Mouse (Mus musculus) heart, adult 2 months (tissue): Measurements from ENCODE around the gene Aldh8a1. TPM values are rescaled to one million over a fixed set of nuclear protein-coding genes. Genes with fewer than 3 reads are reported as not detected.

Source experiments
- DNase-seq, 2 experiments: peaks; one replicate each; pipeline ENCODE4 v3.0.0; 2021
- H3K27ac ChIP-seq: fragments of 200-600 bp; 2 replicates; pipeline ENCODE4 v1.8.1; 2022
- H3K27me3 ChIP-seq: fragments of 200-500 bp; 2 replicates; pipeline ENCODE4 v1.6.1; 2012; ENCODE audit warnings: mild to moderate bottlenecking, low read length, inconsistent platforms, mixed read lengths; ENCODE audit not compliant: control insufficient read depth, insufficient read depth
- H3K36me3 ChIP-seq: fragments of 200-500 bp; 2 replicates; pipeline ENCODE4 v1.6.1; 2012; ENCODE audit warnings: low read length, inconsistent platforms; ENCODE audit not compliant: control insufficient read depth, insufficient read depth
- H3K4me1 ChIP-seq: fragments of 200-500 bp; 2 replicates; pipeline ENCODE4 v1.6.1; 2011; ENCODE audit warnings: low read length; ENCODE audit not compliant: control insufficient read depth, insufficient read depth
- H3K4me3 ChIP-seq: fragments of 200-600 bp; 2 replicates; pipeline ENCODE4 v1.8.1; 2022
- H3K79me2 ChIP-seq: fragments of 200-500 bp; replicated peaks from 2 replicates; pipeline ENCODE4 v1.6.1; 2012; ENCODE audit warnings: mild to moderate bottlenecking, inconsistent platforms, low read length, moderate library complexity, mixed read lengths; ENCODE audit not compliant: control insufficient read depth, insufficient read depth
- H3K9ac ChIP-seq: fragments of 200-500 bp; 2 replicates; pipeline ENCODE4 v1.6.1; 2012; ENCODE audit warnings: low read depth, mild to moderate bottlenecking, control low read depth, inconsistent platforms, low read length, mixed read lengths
- CTCF ChIP-seq: fragments of 200-600 bp; IDR thresholded peaks from 2 replicates; pipeline ENCODE4 v1.8.1; 2022; ENCODE audit warnings: antibody characterized with exemption, mild to moderate bottlenecking, moderate library complexity
- EP300 ChIP-seq: fragments of 200-500 bp; IDR thresholded peaks from 2 replicates; pipeline ENCODE4 v1.6.1; 2011; ENCODE audit warnings: low read depth, low read length, control low read depth; ENCODE audit not compliant: insufficient read depth
- POLR2A ChIP-seq: fragments of 200-500 bp; IDR thresholded peaks from 2 replicates; pipeline ENCODE4 v1.6.1; 2011; ENCODE audit warnings: mild to moderate bottlenecking, low read depth, low read length, control low read depth; ENCODE audit not compliant: insufficient read depth
- WGBS: fragments of 180-500 bp; shearing (Covaris S2); methylation state at CpG from one replicate; pipeline ENCODE4 v1.1.7; 2018; 5-methylcytosine and 5-hydroxymethylcytosine counted together
- intact Hi-C: fragments of 180-260 bp; cut with DNase I; formaldehyde crosslinking; loops from one replicate; pipeline ENCODE4 v1.15.1; 2025
- long read RNA-seq: library from polyadenylated mRNA; stranded (forward); transcript quantifications from one replicate; pipeline ENCODE4 v2.0.0, GENCODE M21; 2021
- polyA plus RNA-seq: library from polyadenylated mRNA; depleted of rRNA; stranded (reverse); fragments of >200 nt; gene quantifications from 2 replicates; pipeline ENCODE4 v1.2.3, GENCODE M21; 2012; rRNA removed
- total RNA-seq, 2 experiments: library from RNA; stranded (reverse); gene quantifications; 2 replicates each; pipeline ENCODE4 v1.2.3; 2021

Aldh8a1 gene
- total RNA-seq (not detected), polyA plus RNA-seq (0.29 TPM in 1 of 2 replicates, not detected in the other)
- long read RNA-seq: 0 reads

DNA sequence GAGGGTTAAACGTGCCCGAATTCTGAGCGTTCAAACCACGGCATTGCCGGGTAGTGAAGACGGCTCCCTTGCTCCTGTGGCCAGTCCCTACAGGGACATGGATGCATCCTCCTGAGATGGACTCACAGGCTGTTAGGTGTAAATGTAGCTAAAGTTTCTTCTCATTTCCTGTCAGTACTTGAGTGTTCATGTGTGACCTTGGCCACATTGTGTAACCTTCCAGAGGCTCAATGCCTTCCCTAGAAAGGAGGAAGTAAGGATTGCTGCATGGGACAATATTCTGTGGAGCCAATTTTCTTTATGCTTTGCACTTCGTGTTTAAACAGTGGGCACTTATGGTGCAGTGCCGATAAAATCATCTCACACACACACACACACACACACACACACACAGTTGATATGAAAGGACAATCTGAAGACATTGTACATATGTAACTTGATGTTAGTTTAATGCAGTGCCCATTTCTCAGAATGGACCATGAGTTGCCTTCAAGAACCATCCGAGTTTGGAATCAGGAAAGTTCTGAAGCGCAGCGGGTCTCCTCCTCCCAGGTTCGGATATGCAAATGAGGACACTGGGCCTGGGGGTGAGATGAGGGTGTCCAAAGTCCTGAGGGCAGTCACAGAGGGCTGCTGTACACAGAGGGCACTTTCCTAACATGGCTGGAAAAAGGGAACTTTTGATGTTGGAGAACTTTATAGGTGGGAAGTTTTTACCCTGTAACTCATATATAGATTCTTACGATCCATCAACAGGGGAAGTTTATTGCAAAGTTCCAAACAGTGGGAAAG, at the start of gene Aldh8a1:
Gene Aldh8a1, plus strand, starts transcription at position 610 of the 792 bp plus-strand sequence.
- 79% methylated on average over 13 of the region's 13 CpGs for WGBS
- DNase-seq: no peak
- intact Hi-C loops: no loop called here
- Histone ChIP-seq H3K4me3 (no peak within 1 kb of the TSS), H3K4me1 (no peaks in the 10 kb centered on the region), H3K36me3 (no peaks in the 10 kb centered on the region), H3K27me3 (no peaks in the 10 kb centered on the region), H3K9ac (no peak within 1 kb of the TSS), H3K79me2 (no peaks in the 10 kb centered on the region), H3K27ac (no peak within 1 kb of the TSS)
- TF ChIP-seq EP300: no peak
- TF ChIP-seq CTCF: no peak

DNA sequence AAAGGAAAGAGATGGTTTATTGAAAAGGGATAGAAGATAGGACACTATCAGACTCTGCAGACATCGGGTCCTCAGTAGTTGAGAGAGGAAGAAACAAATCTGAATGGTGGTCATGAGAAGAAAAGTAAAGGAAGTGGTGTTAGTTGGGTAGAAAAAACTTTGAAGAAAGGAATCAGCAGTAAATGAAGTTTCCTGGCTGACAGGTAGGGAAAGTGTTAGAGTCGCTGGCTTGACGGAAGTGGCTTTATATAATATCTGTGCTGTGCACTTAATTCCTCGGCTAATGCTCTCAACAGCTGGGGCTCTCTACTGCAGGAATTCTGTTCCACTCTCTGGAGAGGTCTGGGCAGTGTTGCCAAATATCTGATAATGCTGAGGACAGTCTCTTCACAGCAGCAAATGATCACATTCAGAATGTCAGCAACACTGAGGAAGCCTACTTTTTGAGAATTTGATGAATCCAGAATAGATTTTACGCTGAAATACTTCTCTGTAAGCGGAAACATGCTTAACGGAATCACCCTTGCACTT, 49.4 kb upstream of the Aldh8a1 start:
- DNase-seq: no peak
- no peaks in the 10 kb centered on the region for H3K79me2 ChIP-seq
- H3K27me3 ChIP-seq: no peaks in the 10 kb centered on the region
- H3K4me1 ChIP-seq: peaks cover 2% of the 10 kb centered on the region
- peaks cover 4% of the 10 kb centered on the region for H3K36me3 ChIP-seq
- intact Hi-C loops: no loop called here
- no peak for TF ChIP-seq CTCF
- no peak for TF ChIP-seq POLR2A
- no peak for TF ChIP-seq EP300
- H3K27ac ChIP-seq: no peak overlapping the region
- H3K4me3 ChIP-seq: no peak overlapping the region
- no peak overlapping the region for H3K9ac ChIP-seq
- 26% methylated on average over 7 of the region's 7 CpGs for WGBS

DNA sequence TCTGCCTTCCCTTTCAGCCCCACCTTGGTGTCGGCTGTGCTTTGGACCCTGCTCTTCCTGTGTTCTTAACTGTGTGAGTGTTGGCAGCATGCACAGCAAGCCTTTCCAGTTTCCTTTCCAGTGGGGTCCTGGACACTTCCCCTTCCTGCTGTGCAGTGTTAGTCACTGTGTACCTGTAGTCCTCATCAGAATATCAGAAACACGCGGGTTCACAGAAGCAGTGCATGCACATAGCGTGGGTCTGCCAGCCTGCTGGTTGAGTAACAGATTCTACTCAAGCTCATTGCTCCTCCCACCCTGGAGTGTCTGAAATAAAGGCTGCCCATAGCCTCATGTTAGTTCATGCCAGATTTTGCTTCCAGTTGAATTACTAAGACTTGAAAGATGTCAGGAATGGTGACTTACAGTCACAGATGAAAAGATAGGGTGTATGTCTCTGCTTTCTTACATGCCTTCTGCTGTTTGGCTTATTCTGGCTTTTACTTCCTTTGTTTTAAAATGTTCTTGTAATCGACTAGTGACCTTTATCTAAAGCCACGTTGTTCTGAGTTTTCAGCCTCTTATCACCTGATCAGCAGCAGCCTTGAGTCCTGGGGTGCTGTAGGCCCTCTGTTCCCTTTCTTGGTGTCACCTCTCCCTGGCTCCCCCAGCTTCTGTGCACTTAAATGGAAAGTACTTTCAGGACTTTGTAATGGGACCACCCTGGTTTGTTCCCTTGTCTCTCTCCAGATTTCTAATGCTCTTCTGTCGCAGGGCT, 42.6 kb upstream of the Aldh8a1 start:
- TF ChIP-seq EP300 (no peak), CTCF (no peak), POLR2A (no peak)
- no peaks in the 10 kb centered on the region for H3K79me2 ChIP-seq
- H3K9ac ChIP-seq: no peak overlapping the region
- no peaks in the 10 kb centered on the region for H3K36me3 ChIP-seq
- DNase-seq: no peak
- no peaks in the 10 kb centered on the region for H3K27me3 ChIP-seq
- 47% methylated on average over 7 of the region's 7 CpGs for WGBS
- intact Hi-C loops: no loop called here
- peaks cover 2% of the 10 kb centered on the region for H3K4me1 ChIP-seq
- no peak overlapping the region for H3K4me3 ChIP-seq
- H3K27ac ChIP-seq: no peak overlapping the region

DNA sequence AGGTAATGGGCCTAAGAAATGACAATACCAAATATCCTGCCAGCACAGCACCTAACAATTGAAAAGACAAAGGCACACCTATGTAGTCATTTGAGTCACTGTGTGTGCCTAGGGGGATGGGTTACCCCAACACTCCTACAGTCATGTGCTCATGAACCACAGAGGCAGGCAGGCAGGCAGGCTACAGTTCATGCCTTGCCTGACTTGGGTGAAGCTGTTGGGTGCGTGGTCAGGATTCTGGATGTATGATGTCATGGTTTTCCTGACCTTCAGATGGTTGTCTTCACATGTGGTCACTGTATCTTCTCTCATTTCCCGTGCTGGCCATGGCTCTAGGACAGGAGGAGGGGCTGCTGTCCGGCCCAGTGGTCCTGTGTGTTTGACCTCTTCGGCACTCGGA, 41.6 kb upstream of the Aldh8a1 start:
- Histone ChIP-seq H3K9ac (no peak overlapping the region), H3K36me3 (no peaks in the 10 kb centered on the region), H3K79me2 (no peaks in the 10 kb centered on the region), H3K4me1 (peaks cover 2% of the 10 kb centered on the region), H3K27me3 (no peaks in the 10 kb centered on the region), H3K27ac (no peak overlapping the region), H3K4me3 (no peak overlapping the region)
- DNase-seq: no peak
- TF ChIP-seq POLR2A (no peak), EP300 (no peak), CTCF (no peak)
- 88% methylated on average over 5 of the region's 5 CpGs for WGBS
- intact Hi-C loops: no loop called here

DNA sequence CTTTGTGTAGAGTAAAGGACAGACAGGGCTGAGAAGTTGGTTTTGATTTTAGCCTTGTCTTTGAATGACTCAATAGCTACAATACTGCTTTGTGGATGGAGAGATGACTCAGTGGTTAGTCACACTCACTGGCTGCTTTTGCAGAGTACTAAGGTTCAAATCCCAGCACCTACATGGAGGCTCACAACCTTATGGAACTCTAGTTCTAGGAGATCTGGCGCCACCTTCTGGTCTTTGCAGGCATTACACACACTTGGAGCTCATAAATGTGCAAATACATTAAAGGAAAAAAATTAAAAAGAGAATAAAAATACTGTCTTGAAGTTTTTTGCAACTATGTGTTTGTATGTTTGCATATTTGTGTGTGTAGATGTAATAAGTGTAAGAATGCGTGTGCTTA, 39.9 kb upstream of the Aldh8a1 start:
- Histone ChIP-seq H3K9ac (no peak overlapping the region), H3K36me3 (no peaks in the 10 kb centered on the region), H3K4me1 (peaks cover 2% of the 10 kb centered on the region), H3K27me3 (no peaks in the 10 kb centered on the region), H3K4me3 (no peak overlapping the region), H3K79me2 (no peaks in the 10 kb centered on the region), H3K27ac (no peak overlapping the region)
- 77% methylated on average over 2 of the region's 2 CpGs for WGBS
- no peak for TF ChIP-seq POLR2A
- no peak for TF ChIP-seq EP300
- TF ChIP-seq CTCF: peak; percentile 65
- intact Hi-C loops: no loop called here
- DNase-seq: no peak

DNA sequence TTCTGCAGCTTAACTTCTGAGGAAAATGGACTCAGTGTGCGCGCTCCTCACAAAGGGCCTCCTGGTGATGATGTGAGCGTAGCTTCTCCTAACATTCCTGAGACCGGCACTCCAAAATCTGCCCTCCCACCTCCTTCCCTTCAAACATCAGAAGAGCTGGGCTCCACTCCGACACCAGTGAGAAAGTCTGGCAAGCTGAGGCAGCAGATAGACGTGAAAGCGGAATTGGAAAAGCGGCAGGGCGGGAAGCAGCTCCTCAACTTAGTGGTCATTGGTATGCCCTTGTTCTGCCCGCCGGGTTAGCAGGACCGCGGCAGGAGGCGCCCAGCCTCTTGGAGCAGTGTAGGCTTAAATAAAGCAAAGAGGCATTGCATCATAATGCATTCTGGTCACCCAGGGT, 35.4 kb upstream of the Aldh8a1 start:
- Histone ChIP-seq H3K27me3 (no peaks in the 10 kb centered on the region), H3K79me2 (no peaks in the 10 kb centered on the region), H3K27ac (no peak overlapping the region), H3K9ac (no peak overlapping the region), H3K4me3 (no peak overlapping the region), H3K36me3 (no peaks in the 10 kb centered on the region), H3K4me1 (no peaks in the 10 kb centered on the region)
- WGBS: 91% methylated on average over 14 of the region's 14 CpGs
- no peak for DNase-seq
- no peak for TF ChIP-seq POLR2A
- no peak for TF ChIP-seq EP300
- TF ChIP-seq CTCF: no peak
- intact Hi-C loops: no loop called here
